Comparison of ENCODE assay signal across 19 mouse cellular contexts in genomic region chr4:125057273-125057672, GRCm38 (mm10). TPM values are rescaled to one million over a fixed set of nuclear protein-coding genes. Genes with fewer than 3 reads are reported as not detected.
DNase-seq lines count a peak whose midpoint lies in the region; ATAC-seq lines count a peak whose summit lies in the region.
"Had no signal": no experiment of that assay in that cellular context is flagged by ENCODE, and none has a peak within 500 bp of the region (broad histone marks: within the 10 kb centered on the region; RNA-seq: fewer than 3 reads in every experiment).

No protein-coding gene starts in this region.

- no peak overlapping the region for H3K9ac ChIP-seq in heart, embryonic 14.5 days (ENCODE audit: low read length)
- H3K9ac ChIP-seq in midbrain, embryonic 15.5 days: no peak overlapping the region
- H3K9ac ChIP-seq: kidney, embryonic 15.5 days; stomach, embryonic 15.5 days had no signal

- under 1% methylated on average over 3 of the region's 3 CpGs for WGBS in heart, embryonic 14.5 days
- WGBS in embryonic facial prominence, embryonic 10.5 days: 43% methylated on average over 3 of the region's 3 CpGs
- WGBS in limb, embryonic 10.5 days: 47% methylated on average over 3 of the region's 3 CpGs
- WGBS in midbrain, embryonic 15.5 days: 63% methylated on average over 3 of the region's 3 CpGs

- peaks cover 9 to 15% of the 10 kb centered on the region in 2 experiments for H3K4me1 ChIP-seq in heart, embryonic 14.5 days (ENCODE audit: control insufficient read depth in 2 of 2, insufficient read depth in 2 of 2, low read length in 2 of 2)
- H3K4me1 ChIP-seq in embryonic facial prominence, embryonic 10.5 days: peaks cover 36% of the 10 kb centered on the region
- H3K4me1 ChIP-seq in limb, embryonic 10.5 days: peaks cover 39% of the 10 kb centered on the region
- H3K4me1 ChIP-seq in midbrain, embryonic 15.5 days: peaks cover 4% of the 10 kb centered on the region; the same call in 1 of the 2 replicates

- no peak overlapping the region for H3K4me3 ChIP-seq in heart, embryonic 14.5 days (ENCODE audit: control insufficient read depth in 1 of 2, insufficient read depth in 1 of 2, low read depth in 1 of 2, low read length in 2 of 2)
- H3K4me3 ChIP-seq in embryonic facial prominence, embryonic 10.5 days: no peak overlapping the region
- no peak overlapping the region for H3K4me3 ChIP-seq in limb, embryonic 10.5 days
- no peak overlapping the region for H3K4me3 ChIP-seq in midbrain, embryonic 15.5 days
- H3K4me3 ChIP-seq: kidney, embryonic 15.5 days; stomach, embryonic 15.5 days had no signal

- H3K36me3 ChIP-seq in heart, embryonic 14.5 days (ENCODE audit: control insufficient read depth, insufficient read depth, low read length): peaks cover 43% of the 10 kb centered on the region
- peaks cover 42% of the 10 kb centered on the region for H3K36me3 ChIP-seq in embryonic facial prominence, embryonic 10.5 days (replicated peaks)
- H3K36me3 ChIP-seq in limb, embryonic 10.5 days: peaks cover 41% of the 10 kb centered on the region
- H3K36me3 ChIP-seq in midbrain, embryonic 15.5 days (replicated peaks): peaks cover 32% of the 10 kb centered on the region; the same call in 1 of the 2 replicates

- peak overlapping the region; percentile 33 to 58; a peak in 3 of 4 replicates for H3K27ac ChIP-seq in heart, embryonic 14.5 days (replicated peaks in 1 of 2; ENCODE audit: control insufficient read depth in 1 of 2, insufficient read depth in 1 of 2, low read depth in 2 of 2, low read length in 2 of 2)
- H3K27ac ChIP-seq in embryonic facial prominence, embryonic 10.5 days (replicated peaks): peak overlapping the region; percentile 61
- H3K27ac ChIP-seq in limb, embryonic 10.5 days: peak overlapping the region; percentile 20; the same call in 1 of the 2 replicates
- H3K27ac ChIP-seq in midbrain, embryonic 15.5 days: no peak overlapping the region
- H3K27ac ChIP-seq: kidney, embryonic 15.5 days; stomach, embryonic 15.5 days had no signal

- 0 out of 2 replicates have a peak overlapping the region, but pooled peaks have one; percentile 6 for H3K4me2 ChIP-seq in heart, embryonic 14.5 days (ENCODE audit: low read length)
- no peak overlapping the region for H3K4me2 ChIP-seq in midbrain, embryonic 15.5 days
- H3K4me2 ChIP-seq: kidney, embryonic 15.5 days; stomach, embryonic 15.5 days had no signal

- H3K27me3 ChIP-seq in heart, embryonic 14.5 days (ENCODE audit: control insufficient read depth, insufficient read depth, low read length): no peaks in the 10 kb centered on the region
- H3K27me3 ChIP-seq in embryonic facial prominence, embryonic 10.5 days (replicated peaks; ENCODE audit: low read depth, poor library complexity, severe bottlenecking): no peaks in the 10 kb centered on the region
- peaks cover 45% of the 10 kb centered on the region for H3K27me3 ChIP-seq in limb, embryonic 10.5 days (ENCODE audit: low read depth, poor library complexity, severe bottlenecking)
- no peaks in the 10 kb centered on the region for H3K27me3 ChIP-seq in midbrain, embryonic 15.5 days (replicated peaks)
- H3K27me3 ChIP-seq: kidney, embryonic 15.5 days; Patski; stomach, embryonic 15.5 days had no signal

- ATAC-seq in heart, embryonic 14.5 days (ENCODE audit: insufficient number of reproducible peaks, insufficient read depth, low FRiP score, low read depth): no peak
- no peak for ATAC-seq in midbrain, embryonic 15.5 days (replicated peaks)
- ATAC-seq: activated CD4-positive, CD25-positive, alpha-beta regulatory T cell, adult 4 months; forebrain, embryonic 16.5 days; hindbrain, embryonic 16.5 days; intestine, embryonic 16.5 days; Patski had no signal

- no peaks in the 10 kb centered on the region for H3K9me3 ChIP-seq in heart, embryonic 14.5 days (ENCODE audit: control insufficient read depth, low read length)
- no peaks in the 10 kb centered on the region for H3K9me3 ChIP-seq in embryonic facial prominence, embryonic 10.5 days
- H3K9me3 ChIP-seq in limb, embryonic 10.5 days (replicated peaks): no peaks in the 10 kb centered on the region
- no peaks in the 10 kb centered on the region for H3K9me3 ChIP-seq in midbrain, embryonic 15.5 days
- H3K9me3 ChIP-seq: kidney, embryonic 15.5 days; stomach, embryonic 15.5 days had no signal

- no peak for DNase-seq in heart, adult 11 months
- peak; percentile 43 for DNase-seq in MEL-GATA-1-ER (ENCODE audit: extremely low read depth, low read depth)
- DNase-seq in embryonic facial prominence, embryonic 10.5 days (ENCODE audit: low spot score): no peak
- no peak for DNase-seq in limb, embryonic 10.5 days (ENCODE audit: low spot score)
- no peak for DNase-seq in lung, postnatal 36 days
- DNase-seq: adrenal gland, postnatal 10 days; cerebellum, adult 9-11 months; thymus, adult 2 months had no signal

RNA-seq across cellular contexts. Expression of gene Dnali1, which starts 8.2 kb away (rescaled TPM):
- not detected in 2 replicates for polyA plus RNA-seq in heart, embryonic 14.5 days (2014; fragmentation: Nextera tagmentation; extraction: Ambion mirVana)
- polyA plus RNA-seq in embryonic facial prominence, embryonic 10.5 days (2016; fragmentation: Nextera tagmentation; extraction: Ambion mirVana): 0.20 and 0.22 TPM in 2 replicates
- polyA plus RNA-seq in limb, embryonic 10.5 days (2016; fragmentation: Nextera tagmentation; extraction: Ambion mirVana): 0.09 and 0.15 TPM in 2 replicates
- polyA plus RNA-seq in midbrain, embryonic 15.5 days (2015; fragmentation: Nextera tagmentation; extraction: Ambion mirVana): 1.3 and 1.5 TPM in 2 replicates
- polyA plus RNA-seq: activated CD4-positive, CD25-positive, alpha-beta regulatory T cell, adult 4 months; intestine, embryonic 16.5 days; kidney, embryonic 15.5 days; large intestine, adult 2 months; liver, embryonic 16.5 days had no signal

RNA-seq across cellular contexts. Expression of gene Snip1, which starts 9.2 kb away (rescaled TPM):
- polyA plus RNA-seq in heart, embryonic 14.5 days (2014; fragmentation: Nextera tagmentation; extraction: Ambion mirVana): 19.3 and 21.2 TPM in 2 replicates
- polyA plus RNA-seq in embryonic facial prominence, embryonic 10.5 days (2016; fragmentation: Nextera tagmentation; extraction: Ambion mirVana): 34.9 and 35.1 TPM in 2 replicates
- 35.5 and 35.7 TPM in 2 replicates for polyA plus RNA-seq in limb, embryonic 10.5 days (2016; fragmentation: Nextera tagmentation; extraction: Ambion mirVana)
- polyA plus RNA-seq in midbrain, embryonic 15.5 days (2015; fragmentation: Nextera tagmentation; extraction: Ambion mirVana): 27.3 and 28.1 TPM in 2 replicates

RNA-seq across cellular contexts. Expression of gene Meaf6, which starts 27.7 kb away (rescaled TPM):
- polyA plus RNA-seq in heart, embryonic 14.5 days (2014; fragmentation: Nextera tagmentation; extraction: Ambion mirVana): 43.8 and 46.0 TPM in 2 replicates
- 80.7 and 84.3 TPM in 2 replicates for polyA plus RNA-seq in embryonic facial prominence, embryonic 10.5 days (2016; fragmentation: Nextera tagmentation; extraction: Ambion mirVana)
- 64.2 and 70.9 TPM in 2 replicates for polyA plus RNA-seq in limb, embryonic 10.5 days (2016; fragmentation: Nextera tagmentation; extraction: Ambion mirVana)
- polyA plus RNA-seq in midbrain, embryonic 15.5 days (2015; fragmentation: Nextera tagmentation; extraction: Ambion mirVana): 152 and 168 TPM in 2 replicates

RNA-seq across cellular contexts. Expression of gene Gnl2, which starts 40.9 kb away (rescaled TPM):
- 53.2 and 58.5 TPM in 2 replicates for polyA plus RNA-seq in heart, embryonic 14.5 days (2014; fragmentation: Nextera tagmentation; extraction: Ambion mirVana)
- polyA plus RNA-seq in embryonic facial prominence, embryonic 10.5 days (2016; fragmentation: Nextera tagmentation; extraction: Ambion mirVana): 93.7 and 101 TPM in 2 replicates
- 83.5 and 83.7 TPM in 2 replicates for polyA plus RNA-seq in limb, embryonic 10.5 days (2016; fragmentation: Nextera tagmentation; extraction: Ambion mirVana)
- polyA plus RNA-seq in midbrain, embryonic 15.5 days (2015; fragmentation: Nextera tagmentation; extraction: Ambion mirVana): 96.9 and 104 TPM in 2 replicates
